8 mouse cellular contexts compared by ENCODE assay signal in genomic region chr17:25861704-25862612, GRCm38 (mm10). TPM values are rescaled to one million over a fixed set of nuclear protein-coding genes. Genes with fewer than 3 reads are reported as not detected.
A peak's percentile ranks its signal among the peaks of the same experiment; 100 is the strongest.
DNase-seq lines count a peak whose midpoint lies in the region; TF ChIP-seq lines count a peak whose summit lies in the region.

No protein-coding gene starts in this region.

- no peaks in the 10 kb centered on the region for H3K27me3 ChIP-seq in kidney, adult 2 months (replicated peaks; ENCODE audit: control insufficient read depth, insufficient read depth, low read length)
- no peaks in the 10 kb centered on the region for H3K27me3 ChIP-seq in MEL (ENCODE audit: control insufficient read depth in 1 of 2, insufficient read depth in 2 of 2, low read length in 2 of 2)
- no peaks in the 10 kb centered on the region for H3K27me3 ChIP-seq in hindbrain, embryonic 10.5 days (ENCODE audit: insufficient read depth, poor library complexity, severe bottlenecking)
- no peaks in the 10 kb centered on the region for H3K27me3 ChIP-seq in midbrain, embryonic 10.5 days (ENCODE audit: low read depth, poor library complexity, severe bottlenecking)

- peaks cover 11% of the 10 kb centered on the region; the same call in 1 of the 2 replicates for H3K4me1 ChIP-seq in kidney, adult 2 months (ENCODE audit: control insufficient read depth, insufficient read depth, low read length)
- peaks cover 0 to 20% of the 10 kb centered on the region in 2 experiments; a peak in 2 of 4 replicates for H3K4me1 ChIP-seq in MEL (ENCODE audit: control insufficient read depth in 1 of 2, insufficient read depth in 2 of 2, low read length in 2 of 2)
- H3K4me1 ChIP-seq in hindbrain, embryonic 10.5 days (replicated peaks): peaks cover 38% of the 10 kb centered on the region
- H3K4me1 ChIP-seq in midbrain, embryonic 10.5 days: peaks cover 51% of the 10 kb centered on the region

- H3K79me2 ChIP-seq in MEL (ENCODE audit: control insufficient read depth, insufficient read depth, low read length, poor library complexity): peaks cover 14% of the 10 kb centered on the region

- peak overlapping the region; percentile 58 for H3K27ac ChIP-seq in kidney, adult 2 months (ENCODE audit: insufficient read depth, low read depth, low read length)
- peak overlapping the region; percentile 42 for H3K27ac ChIP-seq in MEL (ENCODE audit: control insufficient read depth, low read depth, low read length)
- peak overlapping the region; percentile 96 for H3K27ac ChIP-seq in hindbrain, embryonic 10.5 days
- peak overlapping the region; percentile 95 for H3K27ac ChIP-seq in midbrain, embryonic 10.5 days (replicated peaks)

- H3K9ac ChIP-seq in MEL (ENCODE audit: control insufficient read depth, low read depth, low read length, poor library complexity, severe bottlenecking): peak overlapping the region; percentile 76

- H3K4me3 ChIP-seq in kidney, adult 2 months (ENCODE audit: insufficient read depth, low read depth, low read length): peak overlapping the region; percentile 62
- H3K4me3 ChIP-seq in MEL (ENCODE audit: control insufficient read depth in 1 of 2, insufficient read depth in 1 of 2, low read depth in 2 of 2, low read length in 2 of 2): peak overlapping the region; percentile 60 to 69
- H3K4me3 ChIP-seq in hindbrain, embryonic 10.5 days: peak overlapping the region; percentile 82
- peak overlapping the region; percentile 76 for H3K4me3 ChIP-seq in midbrain, embryonic 10.5 days

- no peaks in the 10 kb centered on the region for H3K36me3 ChIP-seq in kidney, adult 2 months (ENCODE audit: control insufficient read depth, insufficient read depth, low read length)
- peaks cover 0 to 13% of the 10 kb centered on the region in 2 experiments; a peak in 2 of 4 replicates for H3K36me3 ChIP-seq in MEL (ENCODE audit: control insufficient read depth in 1 of 2, insufficient read depth in 2 of 2, low read length in 2 of 2)
- peaks cover 16% of the 10 kb centered on the region for H3K36me3 ChIP-seq in hindbrain, embryonic 10.5 days
- H3K36me3 ChIP-seq in midbrain, embryonic 10.5 days: peaks cover 22% of the 10 kb centered on the region

- TF ChIP-seq POLR2A in kidney, adult 2 months (IDR thresholded peaks at IDR 0.05; ENCODE audit: low read depth, low read length): no peak
- TF ChIP-seq POLR2A in MEL (IDR thresholded peaks at IDR 0.05; ENCODE audit: control insufficient read depth in 1 of 2, insufficient read depth in 1 of 2, low read depth in 1 of 2, low read length in 2 of 2, poor library complexity in 1 of 2): 0 out of 4 replicates have a peak, but pooled peaks of 1 of the 2 experiments have one; percentile 13

- DNase-seq in kidney, adult 2 months: peak; percentile 68
- DNase-seq in kidney, postnatal 14 days: no peak
- DNase-seq in MEL (ENCODE audit: low read depth, low spot score): peak; percentile 46
- no peak for DNase-seq in hindbrain, embryonic 10.5 days (ENCODE audit: low spot score)
- DNase-seq in midbrain, embryonic 10.5 days (ENCODE audit: low spot score): no peak
- no peak for DNase-seq in ovary, postnatal 14 days (ENCODE audit: low spot score)
- DNase-seq in gastrocnemius, postnatal 25 days: no peak
- DNase-seq in spleen, adult 18-20 months: no peak

- TF ChIP-seq RAD21 in MEL (IDR thresholded peaks at IDR 0.05; ENCODE audit: low read depth, low read length): no peak

- 7% methylated on average over 6 of the region's 6 CpGs for WGBS in kidney, adult 2 months
- WGBS in hindbrain, embryonic 10.5 days: 16% methylated on average over 6 of the region's 6 CpGs
- WGBS in midbrain, embryonic 10.5 days: 12% methylated on average over 6 of the region's 6 CpGs

- no peak for TF ChIP-seq EP300 in MEL (IDR thresholded peaks at IDR 0.05; ENCODE audit: low read depth in 1 of 2, low read length in 2 of 2)

- TF ChIP-seq CTCF in kidney, adult 2 months (conservative IDR thresholded peaks at IDR 0.05; ENCODE audit: insufficient read depth, insufficient read length, low read depth, low read length): no peak
- TF ChIP-seq CTCF in MEL (IDR thresholded peaks at IDR 0.05 in 2 of 3, conservative IDR thresholded peaks at IDR 0.05 in 1 of 3; ENCODE audit: control insufficient read depth in 1 of 3, insufficient read depth in 1 of 3, low read depth in 2 of 3, low read length in 3 of 3, poor library complexity in 1 of 3, severe bottlenecking in 1 of 3): no peak

- H3K9me3 ChIP-seq in MEL (replicated peaks; ENCODE audit: insufficient read depth, low read length): no peaks in the 10 kb centered on the region
- no peaks in the 10 kb centered on the region for H3K9me3 ChIP-seq in hindbrain, embryonic 10.5 days
- H3K9me3 ChIP-seq in midbrain, embryonic 10.5 days (replicated peaks): no peaks in the 10 kb centered on the region

TF ChIP-seq in MEL, 35 proteins besides CTCF, POLR2A, EP300 and RAD21:
- no peak for TF ChIP-seq JUND (IDR thresholded peaks at IDR 0.05; ENCODE audit: low read depth, low read length)
- TF ChIP-seq POLR2AphosphoS5 (IDR thresholded peaks at IDR 0.05; ENCODE audit: borderline replicate concordance, low read depth, low read length): no peak
- TF ChIP-seq NELFE (IDR thresholded peaks at IDR 0.05; ENCODE audit: low read depth, low read length): no peak
- no peak for TF ChIP-seq MAZ (IDR thresholded peaks at IDR 0.05; ENCODE audit: low read depth, low read length)
- TF ChIP-seq UBTF (IDR thresholded peaks at IDR 0.05; ENCODE audit: borderline replicate concordance, insufficient read depth, low read depth, low read length): no peak
- TF ChIP-seq MXI1 (IDR thresholded peaks at IDR 0.05; ENCODE audit: low read depth, low read length): no peak
- TF ChIP-seq MEF2A (IDR thresholded peaks at IDR 0.05; ENCODE audit: extremely low read depth, insufficient replicate concordance, low read depth, low read length, poor library complexity, severe bottlenecking): no peak
- peak; percentile 23; the same call in 1 of the 2 replicates for TF ChIP-seq SIN3A (IDR thresholded peaks at IDR 0.05; ENCODE audit: low read length)
- peak; percentile 46; the same call in 1 of the 2 replicates for TF ChIP-seq GATA1 (IDR thresholded peaks at IDR 0.05; ENCODE audit: low read depth, low read length)
- TF ChIP-seq CHD2 (IDR thresholded peaks at IDR 0.05; ENCODE audit: low read length): no peak
- TF ChIP-seq SMC3 (IDR thresholded peaks at IDR 0.05; ENCODE audit: low read depth, low read length): no peak
- no peak for TF ChIP-seq GABPA (IDR thresholded peaks at IDR 0.05; ENCODE audit: low read depth, low read length)

RNA-seq across cellular contexts. Expression of gene Wdr90, which starts 0.7 kb away (rescaled TPM):
- 23.8 and 25.5 TPM in 2 replicates for polyA plus RNA-seq in kidney, adult 2 months (2012; rRNA removed)
- 22.5 and 23.7 TPM in 2 replicates for total RNA-seq in MEL (2012; rRNA removed)
- polyA plus RNA-seq in MEL (2012; ENCODE audit: insufficient read depth in 1 of 2, insufficient read length in 2 of 2, low read depth in 1 of 2, low replicate concordance in 2 of 2, missing spikeins in 1 of 2): 10 to 100 TPM in 1 of 2 experiments, not detected in 1; 44.5 TPM
- 46.0 and 54.4 TPM in 2 replicates for polyA plus RNA-seq in hindbrain, embryonic 10.5 days (2016; fragmentation: Nextera tagmentation; extraction: Ambion mirVana)
- polyA plus RNA-seq in midbrain, embryonic 10.5 days (2016; fragmentation: Nextera tagmentation; extraction: Ambion mirVana): 53.4 and 53.9 TPM in 2 replicates
- total RNA-seq in gastrocnemius, postnatal 25 days (2021): 1 to 10 TPM; 1.2 to 2.1 TPM

RNA-seq across cellular contexts. Expression of gene Mcrip2, which starts 6.6 kb away (rescaled TPM):
- polyA plus RNA-seq in kidney, adult 2 months (2012; rRNA removed): 258 and 286 TPM in 2 replicates
- total RNA-seq in MEL (2012; rRNA removed): 73.9 and 88.9 TPM in 2 replicates
- 100 to 1,000 TPM; 107 to 281 TPM for polyA plus RNA-seq in MEL (2012; ENCODE audit: insufficient read depth in 1 of 2, insufficient read length in 2 of 2, low read depth in 1 of 2, low replicate concordance in 2 of 2, missing spikeins in 1 of 2)
- 10.6 and 14.7 TPM in 2 replicates for polyA plus RNA-seq in hindbrain, embryonic 10.5 days (2016; fragmentation: Nextera tagmentation; extraction: Ambion mirVana)
- 9.9 and 17.1 TPM in 2 replicates for polyA plus RNA-seq in midbrain, embryonic 10.5 days (2016; fragmentation: Nextera tagmentation; extraction: Ambion mirVana)
- 100 to 1,000 TPM; 102 to 114 TPM for total RNA-seq in gastrocnemius, postnatal 25 days (2021)

RNA-seq across cellular contexts. Expression of gene Mettl26, which starts 12.9 kb away (rescaled TPM):
- polyA plus RNA-seq in kidney, adult 2 months (2012; rRNA removed): 509 and 656 TPM in 2 replicates
- 31.7 and 33.6 TPM in 2 replicates for total RNA-seq in MEL (2012; rRNA removed)
- polyA plus RNA-seq in MEL (2012; ENCODE audit: insufficient read depth in 1 of 2, insufficient read length in 2 of 2, low read depth in 1 of 2, low replicate concordance in 2 of 2, missing spikeins in 1 of 2): 10 to 100 TPM in 1 of 2 experiments, not detected in 1; 50.6 TPM
- 69.9 and 73.9 TPM in 2 replicates for polyA plus RNA-seq in hindbrain, embryonic 10.5 days (2016; fragmentation: Nextera tagmentation; extraction: Ambion mirVana)
- 74.3 and 80.4 TPM in 2 replicates for polyA plus RNA-seq in midbrain, embryonic 10.5 days (2016; fragmentation: Nextera tagmentation; extraction: Ambion mirVana)
- total RNA-seq in gastrocnemius, postnatal 25 days (2021): 10 to 100 TPM; 31.9 to 37.0 TPM

RNA-seq across cellular contexts. Expression of gene Rhot2, which starts 17.3 kb away (rescaled TPM):
- polyA plus RNA-seq in kidney, adult 2 months (2012; rRNA removed): 133 and 147 TPM in 2 replicates
- total RNA-seq in MEL (2012; rRNA removed): 24.9 and 29.1 TPM in 2 replicates
- polyA plus RNA-seq in MEL (2012; ENCODE audit: insufficient read depth in 1 of 2, insufficient read length in 2 of 2, low read depth in 1 of 2, low replicate concordance in 2 of 2, missing spikeins in 1 of 2): 10 to 100 TPM in 1 of 2 experiments, not detected in 1; 54.5 TPM
- polyA plus RNA-seq in hindbrain, embryonic 10.5 days (2016; fragmentation: Nextera tagmentation; extraction: Ambion mirVana): 18.8 and 28.5 TPM in 2 replicates
- 23.9 and 25.2 TPM in 2 replicates for polyA plus RNA-seq in midbrain, embryonic 10.5 days (2016; fragmentation: Nextera tagmentation; extraction: Ambion mirVana)
- total RNA-seq in gastrocnemius, postnatal 25 days (2021): 10 to 100 TPM; 54.4 to 76.1 TPM

RNA-seq across cellular contexts. Expression of gene Wfikkn1, which starts 18.7 kb away (rescaled TPM):
- 0.31 and 0.42 TPM in 2 replicates for polyA plus RNA-seq in kidney, adult 2 months (2012; rRNA removed)
- 0.13 and 0.19 TPM in 2 replicates for total RNA-seq in MEL (2012; rRNA removed)
- under 1 TPM in 1 of 2 experiments, not detected in 1; 0.53 TPM for polyA plus RNA-seq in MEL (2012; ENCODE audit: insufficient read depth in 1 of 2, insufficient read length in 2 of 2, low read depth in 1 of 2, low replicate concordance in 2 of 2, missing spikeins in 1 of 2)
- polyA plus RNA-seq in hindbrain, embryonic 10.5 days (2016; fragmentation: Nextera tagmentation; extraction: Ambion mirVana): 5.8 and 26.3 TPM in 2 replicates
- 6.1 and 19.7 TPM in 2 replicates for polyA plus RNA-seq in midbrain, embryonic 10.5 days (2016; fragmentation: Nextera tagmentation; extraction: Ambion mirVana)
- under 1 TPM; 0.35 to 0.36 TPM for total RNA-seq in gastrocnemius, postnatal 25 days (2021)

Comparison
In these comparisons a context has a peak if more than half of its experiments do, and no peak if none do; other contexts are left out.
1. DNase-seq: peak in kidney, adult 2 months (single experiment) and MEL (single experiment); none in kidney, postnatal 14 days (single experiment), hindbrain, embryonic 10.5 days (single experiment), midbrain, embryonic 10.5 days (single experiment), ovary, postnatal 14 days (single experiment), gastrocnemius, postnatal 25 days (single experiment) and spleen, adult 18-20 months (0 of 2).
2. H3K27ac ChIP-seq: peak in every context shown above with its lines; median percentile 96 in hindbrain, embryonic 10.5 days; 95 in midbrain, embryonic 10.5 days; 58 in kidney, adult 2 months; 42 in MEL.
3. Peak in every context shown above with its lines, with median percentiles within 50 percentile points of each other: H3K4me3 ChIP-seq.